Mouse (Mus musculus) liver, embryonic 14.5 days (tissue): ENCODE results near the gene Ppp2r5d.

Source experiments
- CTCF ChIP-seq: IDR thresholded peaks from 2 replicates; pipeline ENCODE4 v1.5.1; 2016; ENCODE audit warnings: antibody characterized with exemption, low read depth, control low read depth
- EP300 ChIP-seq: IDR thresholded peaks from 2 replicates; pipeline ENCODE4 v1.6.1; 2016; ENCODE audit warnings: antibody characterized with exemption, low read depth

DNA sequence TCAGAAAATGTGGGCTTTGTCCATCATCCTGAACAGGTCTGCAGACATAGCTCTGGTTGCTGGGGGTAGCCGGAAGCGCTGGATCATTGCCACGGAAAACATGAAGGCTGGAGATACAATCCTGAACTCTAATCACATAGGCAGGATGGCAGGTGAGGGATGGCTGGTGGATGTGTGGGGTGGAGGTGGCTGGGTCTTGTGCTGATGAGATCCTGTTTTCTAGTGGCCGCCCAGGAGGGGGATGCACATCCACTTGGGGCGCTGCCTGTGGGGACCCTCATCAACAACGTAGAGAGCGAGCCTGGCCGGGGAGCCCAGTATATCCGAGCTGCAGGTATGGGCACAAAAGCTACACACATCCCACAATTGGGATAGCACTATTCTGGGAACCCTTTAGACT is 56.5 kb downstream of the Ppp2r5d start:
- no peak for TF ChIP-seq CTCF
- TF ChIP-seq EP300 = no peak
